Mouse (Mus musculus): ENCODE data around the gene Nos1ap.

Gene Nos1ap

GRCm38 (mm10) chr1:170302456-170302855, 287.2 kb downstream of the Nos1ap start:
- in situ Hi-C loops (cut with MseI, MboI): no loop called here

GRCm38 (mm10) chr1:170301686-170302085, 288.0 kb downstream of the Nos1ap start:
- in situ Hi-C loops (cut with MseI, MboI): no loop called here

GRCm38 (mm10) chr1:170299496-170299895, 290.2 kb downstream of the Nos1ap start:
- in situ Hi-C loops (cut with MseI, MboI): loop anchor here in 1 of 2 experiments (10.0 kb wide), 1 partner anchor 315 kb away; no protein-coding TSS in a partner anchor

GRCm38 (mm10) chr1:170294786-170295570, 294.7 kb downstream of the Nos1ap start:
- in situ Hi-C loops (cut with MseI, MboI): loop anchor here (5.0 to 10.0 kb wide), 2 partner anchors 317 to 320 kb away; no protein-coding TSS in a partner anchor

GRCm38 (mm10) chr1:170293257-170293656, 296.4 kb downstream of the Nos1ap start:
- in situ Hi-C loops (cut with MseI, MboI): loop anchor here (5.0 to 10.0 kb wide), 2 partner anchors 319 to 322 kb away; no protein-coding TSS in a partner anchor

GRCm38 (mm10) chr1:170292239-170292951, 297.3 kb downstream of the Nos1ap start:
- in situ Hi-C loops (cut with MseI, MboI): loop anchor here (5.0 to 10.0 kb wide), 2 partner anchors 320 to 322 kb away; no protein-coding TSS in a partner anchor

- in situ Hi-C loops (cut with MseI, MboI): no loop called here
These were observed 307.1 kb downstream of the Nos1ap start for GRCm38 (mm10) chr1:170282415-170283129.

GRCm38 (mm10) chr1:170277016-170277415, 312.6 kb downstream of the Nos1ap start, which contains the start of gene Sh2d1b1:
TSS of gene Sh2d1b1 (plus strand) at chr1:170277320.
- in situ Hi-C loops (cut with MseI, MboI): no loop called here

- in situ Hi-C loops (cut with MseI, MboI): no loop called here
These were observed 316.4 kb downstream of the Nos1ap start for GRCm38 (mm10) chr1:170273252-170273651.

- in situ Hi-C loops (cut with MseI, MboI): no loop called here
These were observed 319.0 kb downstream of the Nos1ap start for GRCm38 (mm10) chr1:170270696-170271095.

GRCm38 (mm10) chr1:170270281-170270680, 319.4 kb downstream of the Nos1ap start:
- in situ Hi-C loops (cut with MseI, MboI): no loop called here

- in situ Hi-C loops (cut with MseI, MboI): no loop called here
These were observed 334.1 kb downstream of the Nos1ap start for GRCm38 (mm10) chr1:170255560-170255910.

- in situ Hi-C loops (cut with MseI, MboI): no loop called here
These were observed 334.6 kb downstream of the Nos1ap start for GRCm38 (mm10) chr1:170254893-170255559.

Data from mouse trophoblast stem cell (cell line).